Mouse (Mus musculus): ENCODE results near the gene Slc36a2. TPM values are rescaled to one million over a fixed set of nuclear protein-coding genes. Genes with fewer than 3 reads are reported as not detected.
A peak's percentile ranks its signal among the peaks of the same experiment; 100 is the strongest.

Slc36a2 gene
- polyA plus RNA-seq, 1 experiment = 90.6 TPM

GRCm38 (mm10) chr11:55165748-55166147 is 19.1 kb downstream of the Slc36a2 start:
- Histone ChIP-seq H3K4me3 (replicated peaks; ENCODE audit: extremely low read depth, low read depth, low read length) (no peak overlapping the region), H3K4me1 (ENCODE audit: control insufficient read depth, insufficient read depth, low read length) (no peaks in the 10 kb centered on the region)
- no peak for DNase-seq
- 78% methylated on average over 7 of the region's 7 CpGs for WGBS
- TF ChIP-seq POLR2A (IDR thresholded peaks at IDR 0.05; ENCODE audit: borderline replicate concordance, extremely low read depth, low read depth, low read length) = no peak
- TF ChIP-seq CTCF (IDR thresholded peaks at IDR 0.05; ENCODE audit: insufficient read depth, low read length) = no peak

DNA sequence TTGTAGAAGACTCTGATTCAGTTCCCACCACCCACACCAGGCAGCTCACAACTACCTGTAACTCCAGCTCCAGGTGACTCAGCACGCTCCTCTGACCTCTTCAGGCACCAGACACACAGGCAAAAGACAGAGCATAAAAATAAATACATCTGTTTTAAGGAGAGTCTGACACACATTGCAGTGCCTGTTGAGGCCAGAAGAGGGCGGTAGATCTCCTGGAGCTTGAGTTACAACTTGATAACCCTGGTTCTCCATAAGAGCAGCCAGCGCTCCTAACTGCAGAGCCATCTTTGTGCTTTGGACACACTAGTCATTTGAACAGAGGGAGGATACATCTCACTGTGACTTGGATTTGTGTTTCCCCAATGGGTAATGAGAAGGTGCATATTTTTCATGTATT is 20.2 kb downstream of the Slc36a2 start:
- H3K4me3 ChIP-seq (replicated peaks; ENCODE audit: extremely low read depth, low read depth, low read length) = no peak overlapping the region
- TF ChIP-seq CTCF (IDR thresholded peaks at IDR 0.05; ENCODE audit: insufficient read depth, low read length) (peak; percentile 48), POLR2A (IDR thresholded peaks at IDR 0.05; ENCODE audit: borderline replicate concordance, extremely low read depth, low read depth, low read length) (no peak)
- WGBS = 41% methylated on average over 3 of the region's 3 CpGs
- peak; percentile 37 for DNase-seq
- H3K4me1 ChIP-seq (ENCODE audit: control insufficient read depth, insufficient read depth, low read length) = no peaks in the 10 kb centered on the region

DNA sequence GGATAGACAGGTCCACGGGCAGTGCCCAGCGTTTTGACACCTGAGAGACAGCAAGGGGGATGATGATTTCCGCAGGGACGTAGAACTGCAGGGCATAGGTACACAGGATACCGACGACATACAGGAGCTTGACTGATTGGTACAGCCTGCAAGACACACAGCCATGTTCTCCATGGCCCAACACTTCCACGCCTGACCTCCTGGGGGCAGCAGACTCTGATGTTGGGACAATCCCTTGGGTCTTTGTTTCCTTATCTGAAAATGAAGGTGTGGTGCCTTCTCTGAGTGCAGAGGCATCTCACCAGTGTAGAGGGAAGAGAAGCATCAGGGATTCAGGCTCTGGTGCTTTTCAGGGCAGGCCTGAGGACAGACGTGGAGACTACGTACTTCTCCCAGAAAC is 22.2 kb downstream of the Slc36a2 start:
- no peaks in the 10 kb centered on the region for H3K4me1 ChIP-seq (ENCODE audit: control insufficient read depth, insufficient read depth, low read length)
- peak; percentile 34 for DNase-seq
- 51% methylated on average over 9 of the region's 9 CpGs for WGBS
- TF ChIP-seq POLR2A (IDR thresholded peaks at IDR 0.05; ENCODE audit: borderline replicate concordance, extremely low read depth, low read depth, low read length) (no peak), CTCF (IDR thresholded peaks at IDR 0.05; ENCODE audit: insufficient read depth, low read length) (peak; percentile 74)
- H3K4me3 ChIP-seq (replicated peaks; ENCODE audit: extremely low read depth, low read depth, low read length) = no peak overlapping the region

DNA sequence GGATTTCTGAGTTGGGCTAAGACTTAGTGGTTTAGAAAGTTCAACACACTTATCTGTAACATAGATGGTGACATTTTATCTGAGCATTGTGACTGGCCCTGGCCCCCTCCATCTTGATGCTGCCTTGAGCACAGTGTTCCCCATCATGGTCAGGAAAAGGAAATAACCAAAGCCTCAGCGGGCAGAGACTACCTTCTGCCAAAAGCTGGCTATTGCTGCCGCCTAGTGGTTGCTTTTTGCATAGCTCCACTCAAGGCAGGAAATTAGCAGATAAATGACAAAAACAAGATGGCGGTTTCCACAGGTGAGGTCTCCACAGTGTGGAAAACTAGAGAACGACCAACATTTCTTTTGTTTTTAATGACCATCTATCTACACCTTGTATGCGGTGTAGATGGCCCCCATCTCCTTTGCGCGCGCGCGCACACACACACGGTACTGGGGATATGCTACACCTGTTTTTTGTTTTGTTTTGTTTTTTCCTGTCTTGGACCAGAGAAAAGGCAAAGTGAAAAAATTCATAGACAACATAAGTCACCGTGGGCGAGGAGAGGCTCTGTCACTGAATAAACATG is 26.0 kb downstream of the Slc36a2 start:
- TF ChIP-seq POLR2A (IDR thresholded peaks at IDR 0.05; ENCODE audit: borderline replicate concordance, extremely low read depth, low read depth, low read length) (no peak), CTCF (IDR thresholded peaks at IDR 0.05; ENCODE audit: insufficient read depth, low read length) (peak; percentile 83)
- no peak overlapping the region for H3K4me3 ChIP-seq (replicated peaks; ENCODE audit: extremely low read depth, low read depth, low read length)
- H3K4me1 ChIP-seq (ENCODE audit: control insufficient read depth, insufficient read depth, low read length) = no peaks in the 10 kb centered on the region
- DNase-seq = peak; percentile 81
- 51% methylated on average over 13 of the region's 13 CpGs for WGBS

- WGBS = 47% methylated on average over 6 of the region's 6 CpGs
Observed at GRCm38 (mm10) chr11:55155070-55155421, 29.8 kb downstream of the Slc36a2 start.

GRCm38 (mm10) chr11:55154398-55155069 is 30.3 kb downstream of the Slc36a2 start:
- no peak for DNase-seq
- no peak overlapping the region for H3K4me3 ChIP-seq (replicated peaks; ENCODE audit: extremely low read depth, low read depth, low read length)
- 15% methylated on average over 3 of the region's 3 CpGs for WGBS
- TF ChIP-seq POLR2A (IDR thresholded peaks at IDR 0.05; ENCODE audit: borderline replicate concordance, extremely low read depth, low read depth, low read length) = no peak
- no peak for TF ChIP-seq CTCF (IDR thresholded peaks at IDR 0.05; ENCODE audit: insufficient read depth, low read length)
- H3K4me1 ChIP-seq (ENCODE audit: control insufficient read depth, insufficient read depth, low read length) = no peaks in the 10 kb centered on the region

More at GRCm38 (mm10) chr11:55155070-55155421, 29.8 kb downstream of the Slc36a2 start:
- Histone ChIP-seq H3K4me3 (replicated peaks; ENCODE audit: extremely low read depth, low read depth, low read length) (no peak overlapping the region), H3K4me1 (ENCODE audit: control insufficient read depth, insufficient read depth, low read length) (no peaks in the 10 kb centered on the region)
- no peak for DNase-seq
- TF ChIP-seq CTCF (IDR thresholded peaks at IDR 0.05; ENCODE audit: insufficient read depth, low read length) (no peak), POLR2A (IDR thresholded peaks at IDR 0.05; ENCODE audit: borderline replicate concordance, extremely low read depth, low read depth, low read length) (no peak)

- WGBS = 74% methylated on average over 3 of the region's 3 CpGs
- TF ChIP-seq CTCF (IDR thresholded peaks at IDR 0.05; ENCODE audit: insufficient read depth, low read length) = no peak
- TF ChIP-seq POLR2A (IDR thresholded peaks at IDR 0.05; ENCODE audit: borderline replicate concordance, extremely low read depth, low read depth, low read length) = no peak
- H3K4me3 ChIP-seq (replicated peaks; ENCODE audit: extremely low read depth, low read depth, low read length) = no peak within 1 kb of the TSS
Observed at GRCm38 (mm10) chr11:55151608-55152007, 33.3 kb downstream of the Slc36a2 start, which contains the start of gene Slc36a3. Slc36a3 (minus strand) TSS chr11:55151708.

DNA sequence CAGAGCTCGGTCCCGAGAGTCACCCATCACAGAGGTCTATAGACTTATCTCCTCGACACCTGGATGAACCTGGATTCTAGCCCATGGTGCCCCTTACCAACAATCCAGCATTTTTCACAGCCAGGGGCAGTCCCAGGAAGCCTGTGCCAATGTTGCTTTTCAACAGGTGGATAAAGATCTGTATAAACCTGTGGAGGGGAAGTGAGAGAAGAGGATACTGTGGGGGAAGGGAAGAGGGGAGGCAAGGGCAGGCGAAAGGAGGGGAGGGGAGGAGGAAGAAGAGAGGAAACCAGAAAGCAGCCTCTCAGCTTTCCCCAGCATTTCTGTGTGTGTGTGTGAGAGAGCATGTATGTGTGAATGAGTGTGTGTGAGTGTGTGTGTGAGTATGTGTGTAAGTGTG is 36.4 kb downstream of the Slc36a2 start:
- 61% methylated on average over 4 of the region's 4 CpGs for WGBS
- DNase-seq = no peak
- Histone ChIP-seq H3K4me3 (replicated peaks; ENCODE audit: extremely low read depth, low read depth, low read length) (no peak overlapping the region), H3K4me1 (ENCODE audit: control insufficient read depth, insufficient read depth, low read length) (no peaks in the 10 kb centered on the region)
- TF ChIP-seq POLR2A (IDR thresholded peaks at IDR 0.05; ENCODE audit: borderline replicate concordance, extremely low read depth, low read depth, low read length) (no peak), CTCF (IDR thresholded peaks at IDR 0.05; ENCODE audit: insufficient read depth, low read length) (no peak)

More at GRCm38 (mm10) chr11:55151608-55152007, 33.3 kb downstream of the Slc36a2 start, which contains the start of gene Slc36a3:
- H3K4me1 ChIP-seq (ENCODE audit: control insufficient read depth, insufficient read depth, low read length) = no peaks in the 10 kb centered on the region
- no peak for DNase-seq

DNA sequence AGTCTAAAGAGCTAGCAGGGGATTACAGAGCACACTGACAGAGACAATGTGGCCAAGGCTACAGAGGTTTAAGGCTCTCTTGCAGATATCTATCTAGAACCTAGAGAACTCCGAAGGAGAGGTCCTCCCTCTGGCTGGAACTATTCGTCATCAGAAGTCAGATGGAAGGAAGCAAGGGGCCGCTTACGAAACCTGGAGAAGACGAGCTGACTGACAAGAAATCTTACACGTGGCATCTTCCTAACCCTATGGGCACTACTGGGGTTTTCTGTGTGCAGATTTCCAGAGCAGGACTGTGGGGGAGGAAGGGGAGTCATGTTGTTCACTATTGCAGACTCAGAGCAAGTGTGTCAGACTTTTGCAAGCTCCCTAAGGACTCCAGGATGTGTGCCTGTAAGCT is 37.5 kb downstream of the Slc36a2 start:
- no peaks in the 10 kb centered on the region for H3K4me1 ChIP-seq (ENCODE audit: control insufficient read depth, insufficient read depth, low read length)
- no peak overlapping the region for H3K4me3 ChIP-seq (replicated peaks; ENCODE audit: extremely low read depth, low read depth, low read length)
- WGBS = 57% methylated on average over 6 of the region's 6 CpGs
- TF ChIP-seq POLR2A (IDR thresholded peaks at IDR 0.05; ENCODE audit: borderline replicate concordance, extremely low read depth, low read depth, low read length) = no peak
- TF ChIP-seq CTCF (IDR thresholded peaks at IDR 0.05; ENCODE audit: insufficient read depth, low read length) = no peak
- no peak for DNase-seq

GRCm38 (mm10) chr11:55146855-55147254 is 38.0 kb downstream of the Slc36a2 start:
- WGBS = 83% methylated on average over 1 of the region's 1 CpGs
- Histone ChIP-seq H3K4me3 (replicated peaks; ENCODE audit: extremely low read depth, low read depth, low read length) (no peak overlapping the region), H3K4me1 (ENCODE audit: control insufficient read depth, insufficient read depth, low read length) (no peaks in the 10 kb centered on the region)
- TF ChIP-seq POLR2A (IDR thresholded peaks at IDR 0.05; ENCODE audit: borderline replicate concordance, extremely low read depth, low read depth, low read length) = no peak
- no peak for TF ChIP-seq CTCF (IDR thresholded peaks at IDR 0.05; ENCODE audit: insufficient read depth, low read length)
- DNase-seq = no peak

All from lung, adult 2 months (tissue).